Mouse (Mus musculus): Measurements from ENCODE around the gene Ece1. TPM values are rescaled to one million over a fixed set of nuclear protein-coding genes. Genes with fewer than 3 reads are reported as not detected.

The Ece1 gene
- total RNA-seq, 1 experiment: 99.2 TPM

- Histone ChIP-seq H3K36me3 (ENCODE audit: control insufficient read depth, insufficient read depth, low read length, poor library complexity, severe bottlenecking) (peaks cover 34% of the 10 kb centered on the region), H3K4me3 (ENCODE audit: insufficient read depth in 1 of 2, low read depth in 1 of 2, low read length in 2 of 2, poor library complexity in 1 of 2, severe bottlenecking in 1 of 2) (no peak overlapping the region), H3K27ac (ENCODE audit: insufficient read depth, low read depth, low read length, poor library complexity, severe bottlenecking) (no peak overlapping the region), H3K9ac (ENCODE audit: insufficient read depth, low read depth, low read length, poor library complexity, severe bottlenecking) (no peak overlapping the region), H3K9me3 (ENCODE audit: control insufficient read depth, insufficient read depth, low read depth, low read length) (no peaks in the 10 kb centered on the region), H3K4me1 (ENCODE audit: control insufficient read depth in 2 of 2, insufficient read depth in 2 of 2, low read length in 2 of 2, poor library complexity in 1 of 2) (0 out of 4 replicates have a peak, but pooled peaks cover 0 to 5% of the 10 kb centered on the region in 2 experiments)
- no peak for DNase-seq (ENCODE audit: low read depth, low spot score)
- in situ Hi-C loops (cut with MboI; ENCODE audit: low sequenced_read_pairs in 2 of 2, unreplicated experiment in 2 of 2): loop anchor here in 1 of 2 experiments (10.0 kb wide), 1 partner anchor 205 kb away; no protein-coding TSS in a partner anchor
- TF ChIP-seq CHD2 (IDR thresholded peaks at IDR 0.05; ENCODE audit: low read depth, low read length) (no peak), ZC3H11A (IDR thresholded peaks at IDR 0.05; ENCODE audit: borderline replicate concordance, low read depth, low read length) (no peak), MAFK (IDR thresholded peaks at IDR 0.05; ENCODE audit: insufficient read depth, low read depth, low read length) (no peak), HCFC1 (IDR thresholded peaks at IDR 0.05; ENCODE audit: borderline replicate concordance, insufficient read depth, low read length) (no peak)
These were observed 78.0 kb downstream of the Ece1 start for GRCm38 (mm10) chr4:137940061-137940460.

- Histone ChIP-seq H3K4me1 (ENCODE audit: control insufficient read depth in 2 of 2, insufficient read depth in 2 of 2, low read length in 2 of 2, poor library complexity in 1 of 2) (0 out of 4 replicates have a peak, but pooled peaks cover 0 to 5% of the 10 kb centered on the region in 2 experiments), H3K4me3 (ENCODE audit: insufficient read depth in 1 of 2, low read depth in 1 of 2, low read length in 2 of 2, poor library complexity in 1 of 2, severe bottlenecking in 1 of 2) (no peak overlapping the region), H3K9ac (ENCODE audit: insufficient read depth, low read depth, low read length, poor library complexity, severe bottlenecking) (no peak overlapping the region), H3K9me3 (ENCODE audit: control insufficient read depth, insufficient read depth, low read depth, low read length) (no peaks in the 10 kb centered on the region), H3K36me3 (ENCODE audit: control insufficient read depth, insufficient read depth, low read length, poor library complexity, severe bottlenecking) (peaks cover 29% of the 10 kb centered on the region), H3K27ac (ENCODE audit: insufficient read depth, low read depth, low read length, poor library complexity, severe bottlenecking) (no peak overlapping the region)
- in situ Hi-C loops (cut with MboI; ENCODE audit: low sequenced_read_pairs in 2 of 2, unreplicated experiment in 2 of 2): loop anchor here in 1 of 2 experiments (10.0 kb wide), 1 partner anchor 206 kb away; no protein-coding TSS in a partner anchor
- no peak for DNase-seq (ENCODE audit: low read depth, low spot score)
- TF ChIP-seq HCFC1 (IDR thresholded peaks at IDR 0.05; ENCODE audit: borderline replicate concordance, insufficient read depth, low read length): no peak
- TF ChIP-seq ZNF384 (IDR thresholded peaks at IDR 0.05; ENCODE audit: low read depth, low read length): no peak
- TF ChIP-seq CHD2 (IDR thresholded peaks at IDR 0.05; ENCODE audit: low read depth, low read length): no peak
- no peak for TF ChIP-seq MAFK (IDR thresholded peaks at IDR 0.05; ENCODE audit: insufficient read depth, low read depth, low read length)
- TF ChIP-seq ZC3H11A (IDR thresholded peaks at IDR 0.05; ENCODE audit: borderline replicate concordance, low read depth, low read length): no peak
These were observed 79.3 kb downstream of the Ece1 start for GRCm38 (mm10) chr4:137941131-137941844.

GRCm38 (mm10) chr4:137941871-137942781, 80.1 kb downstream of the Ece1 start:
- no peak overlapping the region for H3K4me3 ChIP-seq (ENCODE audit: insufficient read depth in 1 of 2, low read depth in 1 of 2, low read length in 2 of 2, poor library complexity in 1 of 2, severe bottlenecking in 1 of 2)
- no peak overlapping the region for H3K9ac ChIP-seq (ENCODE audit: insufficient read depth, low read depth, low read length, poor library complexity, severe bottlenecking)
- DNase-seq (ENCODE audit: low read depth, low spot score): peak; percentile 28
- no peaks in the 10 kb centered on the region for H3K9me3 ChIP-seq (ENCODE audit: control insufficient read depth, insufficient read depth, low read depth, low read length)
- no peak overlapping the region for H3K27ac ChIP-seq (ENCODE audit: insufficient read depth, low read depth, low read length, poor library complexity, severe bottlenecking)
- 0 out of 4 replicates have a peak, but pooled peaks cover 0 to 5% of the 10 kb centered on the region in 2 experiments for H3K4me1 ChIP-seq (ENCODE audit: control insufficient read depth in 2 of 2, insufficient read depth in 2 of 2, low read length in 2 of 2, poor library complexity in 1 of 2)
- in situ Hi-C loops (cut with MboI; ENCODE audit: low sequenced_read_pairs in 2 of 2, unreplicated experiment in 2 of 2): loop anchor here in 1 of 2 experiments (10.0 kb wide), 1 partner anchor 207 kb away; no protein-coding TSS in a partner anchor
- H3K36me3 ChIP-seq (ENCODE audit: control insufficient read depth, insufficient read depth, low read length, poor library complexity, severe bottlenecking): peaks cover 22% of the 10 kb centered on the region
- no peak for TF ChIP-seq ZC3H11A (IDR thresholded peaks at IDR 0.05; ENCODE audit: borderline replicate concordance, low read depth, low read length)

DNA sequence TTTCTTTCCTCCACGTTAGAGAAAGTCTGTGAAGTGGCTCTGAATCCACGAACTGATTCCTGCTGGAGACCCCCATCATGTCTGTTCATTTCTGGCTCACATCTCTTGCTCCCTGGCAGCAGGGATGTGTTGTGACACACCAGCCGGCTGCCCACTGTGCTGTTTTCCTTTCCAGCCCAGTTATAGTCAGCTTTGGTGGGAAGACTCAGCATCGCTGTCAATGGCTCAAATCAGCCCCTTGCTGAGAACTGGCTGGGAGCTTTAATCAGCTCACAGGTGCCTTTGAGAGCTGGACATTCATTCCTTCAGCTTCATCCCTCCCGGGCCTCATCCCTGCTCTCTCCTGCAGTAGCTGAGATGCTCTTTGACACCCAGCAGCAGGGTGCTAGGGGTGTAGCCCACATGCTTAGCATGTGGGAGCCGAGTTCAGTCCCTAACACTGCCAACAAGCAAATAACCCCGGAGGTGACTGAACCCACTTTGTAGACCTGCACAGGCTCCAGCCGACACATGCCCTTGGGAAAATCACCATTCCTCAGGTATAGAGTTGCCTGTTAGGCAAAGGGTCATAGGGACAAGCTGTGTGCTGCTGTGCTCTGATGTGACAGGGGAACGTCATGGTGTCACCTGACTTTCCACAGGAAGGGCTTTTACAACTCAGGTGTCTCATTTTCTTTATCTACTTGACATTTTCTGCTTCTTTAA, 80.9 kb downstream of the Ece1 start:
- no peaks in the 10 kb centered on the region for H3K9me3 ChIP-seq (ENCODE audit: control insufficient read depth, insufficient read depth, low read depth, low read length)
- peaks cover 0 to 8% of the 10 kb centered on the region in 2 experiments; a peak in 1 of 4 replicates for H3K4me1 ChIP-seq (ENCODE audit: control insufficient read depth in 2 of 2, insufficient read depth in 2 of 2, low read length in 2 of 2, poor library complexity in 1 of 2)
- DNase-seq (ENCODE audit: low read depth, low spot score): no peak
- no peak overlapping the region for H3K27ac ChIP-seq (ENCODE audit: insufficient read depth, low read depth, low read length, poor library complexity, severe bottlenecking)
- TF ChIP-seq CHD2 (IDR thresholded peaks at IDR 0.05; ENCODE audit: low read depth, low read length) (no peak), MAFK (IDR thresholded peaks at IDR 0.05; ENCODE audit: insufficient read depth, low read depth, low read length) (no peak), ZNF384 (IDR thresholded peaks at IDR 0.05; ENCODE audit: low read depth, low read length) (no peak), HCFC1 (IDR thresholded peaks at IDR 0.05; ENCODE audit: borderline replicate concordance, insufficient read depth, low read length) (no peak)
- no peak overlapping the region for H3K9ac ChIP-seq (ENCODE audit: insufficient read depth, low read depth, low read length, poor library complexity, severe bottlenecking)
- no peak overlapping the region for H3K4me3 ChIP-seq (ENCODE audit: insufficient read depth in 1 of 2, low read depth in 1 of 2, low read length in 2 of 2, poor library complexity in 1 of 2, severe bottlenecking in 1 of 2)
- peaks cover 16% of the 10 kb centered on the region; the same call in 1 of the 2 replicates for H3K36me3 ChIP-seq (ENCODE audit: control insufficient read depth, insufficient read depth, low read length, poor library complexity, severe bottlenecking)
- in situ Hi-C loops (cut with MboI; ENCODE audit: low sequenced_read_pairs in 2 of 2, unreplicated experiment in 2 of 2): loop anchor here in 1 of 2 experiments (10.0 kb wide), 1 partner anchor 208 kb away; no protein-coding TSS in a partner anchor
